Mouse (Mus musculus): ENCODE data around the gene Mast4. TPM values are rescaled to one million over a fixed set of nuclear protein-coding genes. Genes with fewer than 3 reads are reported as not detected.

Gene Mast4
- total and polyA plus RNA-seq, 3 experiments = 2.7 to 7.0 TPM; not detected in 1

- Histone ChIP-seq H3K4me1 (ENCODE audit: control insufficient read depth in 1 of 2, insufficient read depth in 2 of 2, low read length in 2 of 2) (no peaks in the 10 kb centered on the region), H3K9ac (ENCODE audit: control insufficient read depth, low read depth, low read length, poor library complexity, severe bottlenecking) (no peak overlapping the region), H3K79me2 (ENCODE audit: control insufficient read depth, insufficient read depth, low read length, poor library complexity) (no peaks in the 10 kb centered on the region), H3K9me3 (replicated peaks; ENCODE audit: insufficient read depth, low read length) (no peaks in the 10 kb centered on the region), H3K27me3 (ENCODE audit: control insufficient read depth in 1 of 2, insufficient read depth in 2 of 2, low read length in 2 of 2) (no peaks in the 10 kb centered on the region), H3K27ac (ENCODE audit: control insufficient read depth, low read depth, low read length) (no peak overlapping the region), H3K36me3 (ENCODE audit: control insufficient read depth in 1 of 2, insufficient read depth in 2 of 2, low read length in 2 of 2) (no peaks in the 10 kb centered on the region), H3K4me3 (ENCODE audit: control insufficient read depth in 1 of 2, insufficient read depth in 1 of 2, low read depth in 2 of 2, low read length in 2 of 2) (no peak overlapping the region)
- TF ChIP-seq POLR2AphosphoS5 (IDR thresholded peaks at IDR 0.05; ENCODE audit: borderline replicate concordance, low read depth, low read length) = no peak
- no peak for TF ChIP-seq TCF12 (IDR thresholded peaks at IDR 0.05; ENCODE audit: low read depth, low read length)
- no peak for TF ChIP-seq UBTF (IDR thresholded peaks at IDR 0.05; ENCODE audit: borderline replicate concordance, insufficient read depth, low read depth, low read length)
- no peak for TF ChIP-seq TAL1 (IDR thresholded peaks at IDR 0.05; ENCODE audit: low read length)
- TF ChIP-seq MAFK (IDR thresholded peaks at IDR 0.05; ENCODE audit: borderline replicate concordance, low read depth, low read length) = no peak
- no peak for TF ChIP-seq ELF1 (IDR thresholded peaks at IDR 0.05; ENCODE audit: low read depth, low read length)
- TF ChIP-seq CTCF (IDR thresholded peaks at IDR 0.05 in 2 of 3, conservative IDR thresholded peaks at IDR 0.05 in 1 of 3; ENCODE audit: control insufficient read depth in 1 of 3, insufficient read depth in 1 of 3, low read depth in 2 of 3, low read length in 3 of 3, poor library complexity in 1 of 3, severe bottlenecking in 1 of 3) = no peak
- no peak for TF ChIP-seq CHD2 (IDR thresholded peaks at IDR 0.05; ENCODE audit: low read length)
- TF ChIP-seq ZMIZ1 (IDR thresholded peaks at IDR 0.05; ENCODE audit: low read depth, low read length) = no peak
- DNase-seq (ENCODE audit: low read depth, low spot score) = no peak
Observed at GRCm38 (mm10) chr13:103211501-103211941, 122.8 kb downstream of the Mast4 start.

GRCm38 (mm10) chr13:103210746-103211145 lies 123.6 kb downstream of the Mast4 start:
- DNase-seq (ENCODE audit: low read depth, low spot score) = no peak
- no peaks in the 10 kb centered on the region for H3K9me3 ChIP-seq (replicated peaks; ENCODE audit: insufficient read depth, low read length)
- no peaks in the 10 kb centered on the region for H3K27me3 ChIP-seq (ENCODE audit: control insufficient read depth in 1 of 2, insufficient read depth in 2 of 2, low read length in 2 of 2)
- H3K79me2 ChIP-seq (ENCODE audit: control insufficient read depth, insufficient read depth, low read length, poor library complexity) = no peaks in the 10 kb centered on the region
- H3K27ac ChIP-seq (ENCODE audit: control insufficient read depth, low read depth, low read length) = no peak overlapping the region
- no peak for TF ChIP-seq MEF2A (IDR thresholded peaks at IDR 0.05; ENCODE audit: extremely low read depth, insufficient replicate concordance, low read depth, low read length, poor library complexity, severe bottlenecking)
- no peak for TF ChIP-seq ELF1 (IDR thresholded peaks at IDR 0.05; ENCODE audit: low read depth, low read length)
- TF ChIP-seq JUND (IDR thresholded peaks at IDR 0.05; ENCODE audit: low read depth, low read length) = no peak
- TF ChIP-seq GABPA (IDR thresholded peaks at IDR 0.05; ENCODE audit: low read depth, low read length) = no peak
- TF ChIP-seq SIN3A (IDR thresholded peaks at IDR 0.05; ENCODE audit: low read length) = no peak
- TF ChIP-seq BHLHE40 (IDR thresholded peaks at IDR 0.05; ENCODE audit: borderline replicate concordance, low read depth, low read length) = no peak
- no peak for TF ChIP-seq CHD1 (IDR thresholded peaks at IDR 0.05; ENCODE audit: low read depth, low read length)
- no peak for TF ChIP-seq NRF1 (IDR thresholded peaks at IDR 0.05; ENCODE audit: insufficient read depth, low read depth, low read length, poor library complexity, severe bottlenecking)
- no peak for TF ChIP-seq CHD2 (IDR thresholded peaks at IDR 0.05; ENCODE audit: low read length)
- TF ChIP-seq RCOR1 (IDR thresholded peaks at IDR 0.05; ENCODE audit: low read depth, low read length) = no peak
- TF ChIP-seq CTCF (IDR thresholded peaks at IDR 0.05 in 2 of 3, conservative IDR thresholded peaks at IDR 0.05 in 1 of 3; ENCODE audit: control insufficient read depth in 1 of 3, insufficient read depth in 1 of 3, low read depth in 2 of 3, low read length in 3 of 3, poor library complexity in 1 of 3, severe bottlenecking in 1 of 3) = no peak
- TF ChIP-seq POLR2AphosphoS5 (IDR thresholded peaks at IDR 0.05; ENCODE audit: borderline replicate concordance, low read depth, low read length) = no peak
- TF ChIP-seq RAD21 (IDR thresholded peaks at IDR 0.05; ENCODE audit: low read depth, low read length) = no peak
- no peak for TF ChIP-seq ZNF384 (IDR thresholded peaks at IDR 0.05; ENCODE audit: low read depth, low read length)
- H3K4me1 ChIP-seq (ENCODE audit: control insufficient read depth in 1 of 2, insufficient read depth in 2 of 2, low read length in 2 of 2) = no peaks in the 10 kb centered on the region
- no peak overlapping the region for H3K9ac ChIP-seq (ENCODE audit: control insufficient read depth, low read depth, low read length, poor library complexity, severe bottlenecking)
- H3K36me3 ChIP-seq (ENCODE audit: control insufficient read depth in 1 of 2, insufficient read depth in 2 of 2, low read length in 2 of 2) = no peaks in the 10 kb centered on the region
- no peak overlapping the region for H3K4me3 ChIP-seq (ENCODE audit: control insufficient read depth in 1 of 2, insufficient read depth in 1 of 2, low read depth in 2 of 2, low read length in 2 of 2)

Measured in MEL (cell line).